Mouse (Mus musculus): ENCODE data around the gene Lrch3. TPM values are rescaled to one million over a fixed set of nuclear protein-coding genes. Genes with fewer than 3 reads are reported as not detected.
"Not testable (repeated sequence)": the region's sequence is repeated elsewhere in the genome, so short reads cannot be mapped to it uniquely, and the experiment has no call there.

Gene Lrch3
- 63.0 and 65.4 TPM in 2 replicates for polyA plus RNA-seq (2012; rRNA removed)

DNA sequence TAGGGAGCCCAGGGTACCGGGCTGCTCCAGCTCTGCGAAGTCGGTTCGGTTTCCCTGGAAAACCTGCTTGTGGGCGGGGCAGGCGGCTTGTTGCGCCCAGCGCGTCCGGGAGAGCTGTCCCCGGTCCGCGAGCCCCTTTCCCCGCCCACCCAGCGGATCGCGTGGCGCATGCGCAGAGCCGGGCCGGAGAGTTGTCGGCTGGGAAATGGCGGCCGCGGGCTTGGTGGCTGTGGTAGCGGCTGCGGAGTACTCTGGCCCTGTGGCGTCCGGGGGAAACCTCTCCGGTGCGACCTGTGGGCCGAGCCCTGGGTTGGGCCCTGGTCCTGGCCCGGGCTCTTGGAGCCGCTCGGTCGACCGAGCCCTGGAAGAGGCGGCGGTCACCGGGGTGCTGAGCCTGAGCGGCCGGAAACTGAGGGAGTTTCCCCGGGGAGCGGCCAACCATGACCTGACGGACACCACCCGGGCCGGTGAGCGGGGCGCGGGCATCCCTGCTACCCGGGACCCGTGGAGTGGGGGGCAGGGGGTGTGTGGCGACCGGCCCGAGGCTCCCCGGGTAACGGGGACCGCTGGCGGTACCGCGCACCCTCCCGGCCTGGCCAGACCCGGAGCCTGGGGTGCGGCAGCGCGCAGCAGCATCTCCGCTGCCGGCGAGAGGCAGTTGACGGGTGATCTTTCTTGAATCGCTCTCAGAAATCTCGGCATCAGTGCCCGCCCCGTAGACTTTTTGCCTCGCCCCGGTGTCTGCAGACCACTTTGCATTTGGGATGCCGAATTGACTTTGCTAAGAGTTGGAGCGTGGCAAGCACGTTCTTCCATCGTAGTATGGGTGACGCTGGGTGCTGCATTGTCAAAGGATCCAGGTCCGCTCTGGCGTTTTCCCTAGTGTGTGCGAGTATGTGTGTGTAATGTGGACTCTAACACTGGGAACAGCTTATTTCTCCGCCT lies at the start of gene Lrch3:
TSS of gene Lrch3 (plus strand) at position 164 of the 945 bp plus-strand sequence.
- peak; percentile 95 for DNase-seq (ENCODE audit: low read depth)
- TF ChIP-seq CTCF (IDR thresholded peaks at IDR 0.05; ENCODE audit: borderline replicate concordance, extremely low read depth, insufficient read depth, insufficient read length): no peak
- TF ChIP-seq POLR2A (IDR thresholded peaks at IDR 0.05; ENCODE audit: borderline replicate concordance, extremely low read depth, insufficient read depth, insufficient read length, poor library complexity, severe bottlenecking): peak; percentile 96

GRCm38 (mm10) chr16:32865401-32865800 lies 48.5 kb upstream of the Lrch3 start:
- TF ChIP-seq POLR2A (IDR thresholded peaks at IDR 0.05; ENCODE audit: borderline replicate concordance, extremely low read depth, insufficient read depth, insufficient read length, poor library complexity, severe bottlenecking) (no peak), CTCF (IDR thresholded peaks at IDR 0.05; ENCODE audit: borderline replicate concordance, extremely low read depth, insufficient read depth, insufficient read length) (no peak)
- DNase-seq (ENCODE audit: low read depth): no peak

DNA sequence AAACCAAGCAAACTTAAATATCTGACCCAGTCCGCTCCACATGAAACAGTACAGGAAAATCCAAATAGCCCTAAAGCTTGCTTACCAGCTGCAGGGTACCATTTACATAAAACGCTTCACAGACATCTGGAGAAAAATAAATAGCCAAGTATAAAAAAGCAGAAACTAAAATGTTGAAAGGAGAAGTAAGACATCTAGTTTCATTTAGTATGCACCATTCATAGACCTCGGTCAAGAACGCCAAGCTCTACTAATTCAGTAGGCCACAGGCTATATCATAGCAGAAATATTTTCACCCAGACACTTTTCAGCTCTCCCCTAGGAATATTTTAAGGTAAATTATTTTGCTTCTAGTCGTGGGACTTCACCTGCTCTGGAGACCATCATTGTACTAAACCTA lies 47.2 kb upstream of the Lrch3 start:
- TF ChIP-seq CTCF (IDR thresholded peaks at IDR 0.05; ENCODE audit: borderline replicate concordance, extremely low read depth, insufficient read depth, insufficient read length): no peak
- TF ChIP-seq POLR2A (IDR thresholded peaks at IDR 0.05; ENCODE audit: borderline replicate concordance, extremely low read depth, insufficient read depth, insufficient read length, poor library complexity, severe bottlenecking): no peak

GRCm38 (mm10) chr16:32867919-32868552 lies 45.9 kb upstream of the Lrch3 start:
- TF ChIP-seq CTCF (IDR thresholded peaks at IDR 0.05; ENCODE audit: borderline replicate concordance, extremely low read depth, insufficient read depth, insufficient read length) (no peak), POLR2A (IDR thresholded peaks at IDR 0.05; ENCODE audit: borderline replicate concordance, extremely low read depth, insufficient read depth, insufficient read length, poor library complexity, severe bottlenecking) (peak; percentile 74; the same call in 1 of the 2 replicates)
- DNase-seq (ENCODE audit: low read depth): peak; percentile 98

More for the DNA sequence above, 47.2 kb upstream of the Lrch3 start:
- DNase-seq (ENCODE audit: low read depth): no peak

- TF ChIP-seq CTCF (IDR thresholded peaks at IDR 0.05; ENCODE audit: borderline replicate concordance, extremely low read depth, insufficient read depth, insufficient read length): no peak
- no peak for DNase-seq (ENCODE audit: low read depth)
Observed at GRCm38 (mm10) chr16:32870231-32870630, 43.7 kb upstream of the Lrch3 start.

DNA sequence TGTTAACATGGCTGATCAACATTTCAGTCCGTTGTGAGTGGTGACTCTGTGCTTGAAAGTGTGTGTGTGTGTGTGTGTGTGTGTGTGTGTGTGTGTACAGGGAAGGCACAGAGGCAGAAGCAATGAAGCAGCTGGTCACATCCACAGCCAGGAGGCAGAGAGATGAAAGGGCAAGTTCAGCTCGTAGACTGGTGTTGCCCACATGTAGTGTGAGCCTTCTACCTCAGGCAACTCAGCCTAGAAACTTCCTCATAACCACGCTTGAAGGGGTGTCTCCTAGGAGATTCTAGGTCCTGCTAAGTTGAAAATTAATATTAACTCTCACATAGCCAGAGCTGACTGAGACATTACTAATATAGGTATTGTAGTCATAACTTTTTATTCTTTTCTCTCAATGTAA lies 40.5 kb upstream of the Lrch3 start:
- DNase-seq (ENCODE audit: low read depth): no peak
- TF ChIP-seq POLR2A (IDR thresholded peaks at IDR 0.05; ENCODE audit: borderline replicate concordance, extremely low read depth, insufficient read depth, insufficient read length, poor library complexity, severe bottlenecking) (no peak), CTCF (IDR thresholded peaks at IDR 0.05; ENCODE audit: borderline replicate concordance, extremely low read depth, insufficient read depth, insufficient read length) (no peak)

DNA sequence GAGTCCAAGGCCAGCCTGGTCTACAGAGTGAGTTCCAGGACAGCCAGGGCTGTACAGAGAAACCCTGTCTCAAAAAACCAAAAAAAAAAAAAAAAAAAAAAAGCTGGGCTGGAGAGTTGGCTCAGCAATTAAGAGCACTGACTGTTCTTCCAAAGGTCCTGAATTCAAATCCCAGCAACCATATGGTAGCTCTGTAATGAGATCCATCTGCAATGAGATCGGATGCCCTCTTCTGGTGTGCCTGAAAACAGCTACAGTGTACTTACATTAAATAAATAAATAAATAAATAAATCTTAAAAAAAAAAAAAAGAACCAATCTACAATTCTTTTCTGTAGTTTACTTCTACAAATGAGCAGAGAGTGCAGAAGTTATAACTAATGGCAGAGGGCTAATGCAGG lies 38.6 kb upstream of the Lrch3 start:
- not testable (repeated sequence) for DNase-seq (ENCODE audit: low read depth)

GRCm38 (mm10) chr16:32875847-32876246 lies 38.1 kb upstream of the Lrch3 start:
- TF ChIP-seq CTCF (IDR thresholded peaks at IDR 0.05; ENCODE audit: borderline replicate concordance, extremely low read depth, insufficient read depth, insufficient read length) (no peak), POLR2A (IDR thresholded peaks at IDR 0.05; ENCODE audit: borderline replicate concordance, extremely low read depth, insufficient read depth, insufficient read length, poor library complexity, severe bottlenecking) (no peak)
- DNase-seq (ENCODE audit: low read depth): no peak

DNA sequence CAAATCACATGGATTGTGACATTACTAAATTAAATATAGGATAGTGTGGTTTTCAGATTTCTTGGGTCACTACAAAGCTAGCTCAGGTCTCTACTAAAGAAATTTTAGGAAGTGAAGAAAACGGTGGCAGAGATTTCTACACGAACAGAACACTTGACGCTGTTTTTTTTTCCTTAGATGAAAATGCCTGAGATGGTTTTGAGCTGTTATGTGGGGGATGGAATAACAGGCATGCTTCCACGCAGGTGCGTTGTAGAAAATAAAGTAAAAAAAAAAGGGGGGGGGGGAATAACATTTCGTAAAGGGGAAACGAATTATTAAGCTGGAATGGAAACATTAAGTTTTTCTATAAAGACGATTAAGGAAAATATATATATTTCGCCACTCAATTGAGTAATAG lies 37.1 kb upstream of the Lrch3 start:
- TF ChIP-seq CTCF (IDR thresholded peaks at IDR 0.05; ENCODE audit: borderline replicate concordance, extremely low read depth, insufficient read depth, insufficient read length) (no peak), POLR2A (IDR thresholded peaks at IDR 0.05; ENCODE audit: borderline replicate concordance, extremely low read depth, insufficient read depth, insufficient read length, poor library complexity, severe bottlenecking) (no peak)
- DNase-seq (ENCODE audit: low read depth): no peak

- TF ChIP-seq CTCF (IDR thresholded peaks at IDR 0.05; ENCODE audit: borderline replicate concordance, extremely low read depth, insufficient read depth, insufficient read length): peak; percentile 38; the same call in 1 of the 2 replicates
- peak; percentile 91 for TF ChIP-seq POLR2A (IDR thresholded peaks at IDR 0.05; ENCODE audit: borderline replicate concordance, extremely low read depth, insufficient read depth, insufficient read length, poor library complexity, severe bottlenecking)
- peak; percentile 98 for DNase-seq (ENCODE audit: low read depth)
Observed at GRCm38 (mm10) chr16:32877343-32878156, 36.4 kb upstream of the Lrch3 start, which contains the start of the genes Fyttd1 and Rubcn. Gene Fyttd1, plus strand, starts transcription at chr16:32877500. Gene Rubcn, minus strand, starts transcription at chr16:32877766.

- TF ChIP-seq POLR2A (IDR thresholded peaks at IDR 0.05; ENCODE audit: borderline replicate concordance, extremely low read depth, insufficient read depth, insufficient read length, poor library complexity, severe bottlenecking) (no peak), CTCF (IDR thresholded peaks at IDR 0.05; ENCODE audit: borderline replicate concordance, extremely low read depth, insufficient read depth, insufficient read length) (no peak)
- peak; percentile 38 for DNase-seq (ENCODE audit: low read depth)
Observed at GRCm38 (mm10) chr16:32878157-32878598, 35.7 kb upstream of the Lrch3 start.
